Mouse (Mus musculus): ENCODE data around the gene App.

App gene

GRCm38 (mm10) chr16:85150902-85151301 is 22.7 kb downstream of the App start:
- no peak for DNase-seq (ENCODE audit: low spot score)

GRCm38 (mm10) chr16:85149509-85149871 is 24.1 kb downstream of the App start:
- no peak for DNase-seq (ENCODE audit: low spot score)

GRCm38 (mm10) chr16:85148615-85149508 is 24.7 kb downstream of the App start:
- no peak for DNase-seq (ENCODE audit: low spot score)

GRCm38 (mm10) chr16:85147440-85147839 is 26.1 kb downstream of the App start:
- DNase-seq (ENCODE audit: low spot score), result no peak

- no peak for DNase-seq (ENCODE audit: low spot score)
Measured at GRCm38 (mm10) chr16:85145771-85146178, 27.8 kb downstream of the App start.

- no peak for DNase-seq (ENCODE audit: low spot score)
Measured at GRCm38 (mm10) chr16:85145369-85145768, 28.2 kb downstream of the App start.

- DNase-seq (ENCODE audit: low spot score), result no peak
Measured at GRCm38 (mm10) chr16:85144401-85144800, 29.2 kb downstream of the App start.

- DNase-seq (ENCODE audit: low spot score), result no peak
Measured at GRCm38 (mm10) chr16:85143863-85144262, 29.7 kb downstream of the App start.

GRCm38 (mm10) chr16:85143188-85143587 is 30.4 kb downstream of the App start:
- no peak for DNase-seq (ENCODE audit: low spot score)

GRCm38 (mm10) chr16:85141404-85141803 is 32.2 kb downstream of the App start:
- DNase-seq (ENCODE audit: low spot score), result no peak

- no peak for DNase-seq (ENCODE audit: low spot score)
Measured at GRCm38 (mm10) chr16:85139178-85139604, 34.4 kb downstream of the App start.

- no peak for DNase-seq (ENCODE audit: low spot score)
Measured at GRCm38 (mm10) chr16:85137348-85137747, 36.2 kb downstream of the App start.

GRCm38 (mm10) chr16:85136046-85136445 is 37.5 kb downstream of the App start:
- no peak for DNase-seq (ENCODE audit: low spot score)

- DNase-seq (ENCODE audit: low spot score), result no peak
Measured at GRCm38 (mm10) chr16:85133468-85133881, 40.1 kb downstream of the App start.

- DNase-seq (ENCODE audit: low spot score), result no peak
Measured at GRCm38 (mm10) chr16:85133057-85133456, 40.5 kb downstream of the App start.

- no peak for DNase-seq (ENCODE audit: low spot score)
Measured at GRCm38 (mm10) chr16:85132182-85132581, 41.4 kb downstream of the App start.

GRCm38 (mm10) chr16:85130861-85131556 is 42.6 kb downstream of the App start:
- no peak for DNase-seq (ENCODE audit: low spot score)

GRCm38 (mm10) chr16:85128693-85129657 is 44.6 kb downstream of the App start:
- no peak for DNase-seq (ENCODE audit: low spot score)

GRCm38 (mm10) chr16:85128347-85128664 is 45.3 kb downstream of the App start:
- no peak for DNase-seq (ENCODE audit: low spot score)

- no peak for DNase-seq (ENCODE audit: low spot score)
Measured at GRCm38 (mm10) chr16:85127661-85128346, 45.8 kb downstream of the App start.

- no peak for DNase-seq (ENCODE audit: low spot score)
Measured at GRCm38 (mm10) chr16:85124649-85125048, 48.9 kb downstream of the App start.

- no peak for DNase-seq (ENCODE audit: low spot score)
Measured at GRCm38 (mm10) chr16:85121983-85122382, 51.6 kb downstream of the App start.
